Mouse (Mus musculus) neural tube, embryonic 12.5 days (tissue): ENCODE results near the gene Pde12. TPM values are rescaled to one million over a fixed set of nuclear protein-coding genes. Genes with fewer than 3 reads are reported as not detected.
A peak's percentile ranks its signal among the peaks of the same experiment; 100 is the strongest.

Experiments used
- ATAC-seq: fragments of 200-750 bp; cut with Nextera tagmentation; 2 replicates; pipeline ENCODE4 v1.8.0; 2017; ENCODE audit warnings: low read depth, mild to moderate bottlenecking, moderate TSS enrichment, moderate library complexity; ENCODE audit not compliant: low FRiP score
- H3K27ac ChIP-seq: fragments of 300-500 bp; sonication (generic); 2 replicates; pipeline ENCODE4 v1.5.1; 2016
- H3K27me3 ChIP-seq: fragments of 300-500 bp; sonication (generic); replicated peaks from 2 replicates; pipeline ENCODE4 v1.6.1; 2016; ENCODE audit warnings: mild to moderate bottlenecking
- H3K36me3 ChIP-seq: fragments of 300-500 bp; sonication (generic); 2 replicates; pipeline ENCODE4 v1.6.1; 2016; ENCODE audit warnings: mild to moderate bottlenecking
- H3K4me1 ChIP-seq: fragments of 300-500 bp; sonication (generic); 2 replicates; pipeline ENCODE4 v1.6.1; 2016
- H3K4me2 ChIP-seq: fragments of 300-500 bp; sonication (generic); replicated peaks from 2 replicates; pipeline ENCODE4 v1.6.1; 2016; ENCODE audit warnings: mild to moderate bottlenecking
- H3K4me3 ChIP-seq: fragments of 300-500 bp; sonication (generic); 2 replicates; pipeline ENCODE4 v1.5.1; 2016
- H3K9ac ChIP-seq: fragments of 300-500 bp; sonication (generic); 2 replicates; pipeline ENCODE4 v1.6.1; 2016; ENCODE audit warnings: mild to moderate bottlenecking
- H3K9me3 ChIP-seq: fragments of 300-500 bp; sonication (generic); 2 replicates; pipeline ENCODE4 v1.6.1; 2016; ENCODE audit warnings: mild to moderate bottlenecking
- WGBS: fragments of 180-500 bp; shearing (Covaris S2); methylation state at CpG from one replicate; pipeline ENCODE4 v1.1.7; 2016; 5-methylcytosine and 5-hydroxymethylcytosine counted together
- microRNA-seq: library from miRNA; unstranded; fragments of <30 nt; microRNA quantifications from one replicate; pipeline ENCODE4, GENCODE M21; 2017
- polyA plus RNA-seq: library from polyadenylated mRNA; unstranded; fragments of >200 nt; fragmentation: Nextera tagmentation; extraction: Ambion mirVana; gene quantifications from 2 replicates; pipeline ENCODE4 v1.2.1, GENCODE M21; 2016

Pde12 gene
- polyA plus RNA-seq, 1 experiment from 2014 or later, result 12.3 TPM

DNA sequence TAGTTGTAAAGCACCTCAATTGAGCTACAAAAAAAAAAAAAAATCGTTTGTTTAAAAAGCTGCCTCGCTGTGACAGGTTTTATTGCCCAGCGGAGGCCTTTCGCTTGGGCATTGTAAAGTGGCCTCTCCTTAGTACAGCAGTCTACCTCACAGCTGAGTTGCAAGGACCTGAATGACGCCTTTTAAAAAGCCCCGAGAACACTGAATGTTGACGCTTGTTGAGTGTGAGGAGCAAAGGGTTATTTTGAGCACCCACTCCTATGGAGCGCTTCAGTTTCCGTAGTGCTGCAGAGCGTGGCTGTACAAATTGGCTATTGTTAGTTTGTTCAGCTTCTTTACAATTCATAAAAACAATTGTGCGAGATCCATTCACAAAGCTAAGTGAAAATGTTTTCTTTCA lies 30.4 kb downstream of the Pde12 start:
- H3K4me2 ChIP-seq, result peak overlapping the region; percentile 83
- 0 out of 2 replicates have a peak overlapping the region, but pooled peaks have one; percentile 10 for H3K27ac ChIP-seq
- peak overlapping the region; percentile 90 for H3K9ac ChIP-seq
- peak overlapping the region; percentile 78 for H3K4me3 ChIP-seq
- H3K27me3 ChIP-seq, result no peaks in the 10 kb centered on the region
- H3K36me3 ChIP-seq, result no peaks in the 10 kb centered on the region
- H3K9me3 ChIP-seq, result no peaks in the 10 kb centered on the region
- ATAC-seq, result no peak
- peaks cover 14% of the 10 kb centered on the region for H3K4me1 ChIP-seq
- WGBS, result 2% methylated on average over 11 of the region's 11 CpGs

GRCm38 (mm10) chr14:26638708-26639084 lies 31.0 kb downstream of the Pde12 start:
- no peaks in the 10 kb centered on the region for H3K9me3 ChIP-seq
- under 1% methylated on average over 16 of the region's 16 CpGs for WGBS
- no peaks in the 10 kb centered on the region for H3K27me3 ChIP-seq
- H3K27ac ChIP-seq, result peak overlapping the region; percentile 94
- H3K36me3 ChIP-seq, result no peaks in the 10 kb centered on the region
- peak overlapping the region; percentile 78 for H3K4me3 ChIP-seq
- peaks cover 14% of the 10 kb centered on the region for H3K4me1 ChIP-seq
- peak overlapping the region; percentile 83 for H3K4me2 ChIP-seq
- H3K9ac ChIP-seq, result peak overlapping the region; percentile 90
- ATAC-seq, result peak; percentile 45

DNA sequence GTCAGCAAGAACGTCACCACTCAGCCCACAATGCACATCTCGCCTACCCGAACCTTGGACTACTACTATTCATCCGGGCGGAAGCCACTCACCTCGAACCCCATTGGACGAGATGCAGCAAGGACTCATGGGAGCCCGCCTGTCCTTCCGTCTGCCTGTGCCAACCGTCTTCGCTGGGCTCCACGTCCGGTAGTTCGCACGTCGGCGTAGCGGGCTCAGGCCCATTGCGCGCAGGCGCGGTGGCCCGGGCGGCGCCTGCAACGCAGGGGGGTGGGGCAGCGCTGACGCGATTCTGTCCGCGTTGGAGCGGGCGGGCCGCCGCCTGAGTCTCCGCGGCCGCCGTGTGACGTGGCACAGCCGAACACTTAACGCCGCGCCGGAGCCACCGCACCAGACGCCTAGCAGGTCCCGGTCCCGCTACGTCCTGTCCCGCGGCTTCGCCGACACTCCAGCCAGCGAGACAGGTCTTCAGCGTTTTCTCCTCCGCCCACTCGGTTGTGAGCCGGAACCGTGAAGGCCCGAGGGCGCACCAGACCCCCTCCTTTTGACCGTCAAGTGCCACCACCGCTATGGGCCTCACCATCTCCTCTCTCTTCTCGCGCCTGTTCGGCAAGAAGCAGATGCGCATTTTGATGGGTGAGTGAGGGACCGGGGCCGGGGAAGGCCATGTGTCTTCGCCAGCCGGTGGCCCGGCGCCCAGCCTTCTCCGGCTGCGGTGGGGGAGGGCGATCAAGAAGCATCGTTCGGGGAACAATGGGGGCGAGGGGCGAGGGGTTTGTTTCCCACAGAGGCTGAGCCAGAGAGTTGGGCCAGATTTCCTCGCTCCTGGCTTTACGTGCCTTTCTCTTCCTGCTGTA lies 31.6 kb downstream of the Pde12 start, which contains the start of gene Arf4:
Gene Arf4 (plus strand): TSS at position 224 of the 857 bp plus-strand sequence.
- Histone ChIP-seq H3K4me2 (peak within 1 kb of the TSS; percentile 83), H3K36me3 (no peaks in the 10 kb centered on the region), H3K9me3 (no peaks in the 10 kb centered on the region), H3K27ac (peak within 1 kb of the TSS; percentile 94), H3K4me3 (peak within 1 kb of the TSS; percentile 78), H3K9ac (peak within 1 kb of the TSS; percentile 90), H3K4me1 (peaks cover 14% of the 10 kb centered on the region), H3K27me3 (no peaks in the 10 kb centered on the region)
- 1% methylated on average over 82 of the region's 83 CpGs for WGBS
- ATAC-seq, result peak; percentile 98

DNA sequence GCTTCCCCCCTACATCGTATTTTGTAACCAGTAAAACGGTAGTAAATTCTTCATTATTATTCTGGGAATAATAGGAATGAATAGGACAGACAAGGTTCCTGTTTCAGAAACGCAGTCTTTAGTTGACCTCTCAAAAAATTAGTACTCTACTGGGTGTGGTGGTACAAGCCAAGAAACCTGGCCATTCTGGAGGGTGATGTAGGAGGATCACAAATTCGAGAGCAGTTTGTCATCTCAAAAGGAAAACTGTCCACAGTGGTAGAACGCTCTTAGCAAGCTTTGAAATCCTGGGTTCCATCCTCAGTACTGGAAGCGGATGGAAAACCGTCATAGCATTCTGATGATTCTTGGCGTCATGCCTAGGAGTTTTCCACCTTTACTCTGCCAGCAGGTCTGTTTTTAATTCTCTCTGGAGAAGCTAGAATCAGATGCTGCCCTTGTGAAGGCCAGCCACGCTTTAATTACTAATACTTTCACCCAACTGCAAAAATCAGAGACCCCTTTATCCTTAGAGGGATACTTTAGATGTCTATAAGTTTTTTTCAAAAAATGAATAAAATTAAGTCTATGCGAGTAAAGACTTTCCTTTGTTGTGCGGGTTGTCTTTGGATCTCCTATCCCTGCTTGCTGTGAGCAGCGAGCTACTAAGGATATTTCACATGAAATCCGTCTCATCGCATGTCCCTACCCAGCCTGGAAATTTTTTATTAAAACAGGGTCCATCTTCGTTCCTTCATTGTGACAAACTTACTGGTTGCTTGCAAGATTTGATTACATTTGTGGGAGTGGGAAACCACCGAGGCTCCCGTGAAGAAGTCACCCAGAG lies 32.4 kb downstream of the Pde12 start:
- Histone ChIP-seq H3K4me3 (peak overlapping the region; percentile 78), H3K4me1 (peaks cover 14% of the 10 kb centered on the region), H3K4me2 (peak overlapping the region; percentile 83), H3K27me3 (no peaks in the 10 kb centered on the region), H3K36me3 (peaks cover 5% of the 10 kb centered on the region; the same call in 1 of the 2 replicates), H3K27ac (peak overlapping the region; percentile 72), H3K9me3 (no peaks in the 10 kb centered on the region), H3K9ac (peak overlapping the region; percentile 52)
- 33% methylated on average over 17 of the region's 17 CpGs for WGBS
- ATAC-seq, result peak; percentile 12; the same call in 1 of the 2 replicates

- peaks cover 73% of the 10 kb centered on the region for H3K36me3 ChIP-seq
- 92% methylated on average over 5 of the region's 5 CpGs for WGBS
- H3K27me3 ChIP-seq, result no peaks in the 10 kb centered on the region
- no peak overlapping the region for H3K4me2 ChIP-seq
- no peak overlapping the region for H3K27ac ChIP-seq
- H3K9me3 ChIP-seq, result no peaks in the 10 kb centered on the region
- no peak overlapping the region for H3K9ac ChIP-seq
- H3K4me3 ChIP-seq, result no peak overlapping the region
- ATAC-seq, result no peak
- H3K4me1 ChIP-seq, result no peaks in the 10 kb centered on the region
These were observed 43.0 kb downstream of the Pde12 start for GRCm38 (mm10) chr14:26626605-26627140.

GRCm38 (mm10) chr14:26625301-26625700 lies 44.4 kb downstream of the Pde12 start:
- no peak overlapping the region for H3K9ac ChIP-seq
- 93% methylated on average over 4 of the region's 4 CpGs for WGBS
- ATAC-seq, result no peak
- no peaks in the 10 kb centered on the region for H3K9me3 ChIP-seq
- no peaks in the 10 kb centered on the region for H3K27me3 ChIP-seq
- H3K27ac ChIP-seq, result no peak overlapping the region
- H3K4me3 ChIP-seq, result no peak overlapping the region
- H3K4me2 ChIP-seq, result no peak overlapping the region
- peaks cover 83% of the 10 kb centered on the region for H3K36me3 ChIP-seq
- no peaks in the 10 kb centered on the region for H3K4me1 ChIP-seq

- Histone ChIP-seq H3K4me2 (no peak overlapping the region), H3K27ac (no peak overlapping the region), H3K9me3 (no peaks in the 10 kb centered on the region), H3K27me3 (no peaks in the 10 kb centered on the region), H3K9ac (no peak overlapping the region), H3K4me1 (no peaks in the 10 kb centered on the region), H3K36me3 (peaks cover 60% of the 10 kb centered on the region), H3K4me3 (no peak overlapping the region)
- no peak for ATAC-seq
- WGBS, result 97% methylated on average over 4 of the region's 4 CpGs
These were observed 59.0 kb downstream of the Pde12 start for GRCm38 (mm10) chr14:26610689-26611088.

Small RNA genes within 50 kb of the gene (microRNA-seq; reads per million reads assigned to microRNA genes)
- 0.66 reads per million for gene Mir7672

Other genes with a start within 250 kb of the Pde12 start
- gene Slmap, start 135.0 kb downstream of the Pde12 start, polyA plus RNA-seq, result 21.5 and 24.0 TPM in 2 replicates
- 30.0 and 31.5 TPM in 2 replicates for gene Dennd6a, start 96.0 kb downstream of the Pde12 start, polyA plus RNA-seq
- 577 and 596 TPM in 2 replicates for gene Arf4, start 31.8 kb downstream of the Pde12 start, polyA plus RNA-seq
- gene Dnah12, start 23.4 kb upstream of the Pde12 start, polyA plus RNA-seq, result 0.01 TPM in 1 of 2 replicates, not detected in the other
- gene Asb14, start 224.7 kb upstream of the Pde12 start, polyA plus RNA-seq, result 0.14 and 0.41 TPM in 2 replicates